Mouse (Mus musculus) MEL (cell line): ENCODE data around the gene Kcnmb1. TPM values are rescaled to one million over a fixed set of nuclear protein-coding genes. Genes with fewer than 3 reads are reported as not detected.

Source experiments
- DNase-seq: peaks from one replicate; pipeline ENCODE4 v3.0.0; 2011; ENCODE audit warnings: low read depth, low spot score
- H3K27ac ChIP-seq: 2 replicates; pipeline ENCODE4 v1.5.1; 2012; ENCODE audit warnings: low read depth, mild to moderate bottlenecking, control low read depth, low read length, moderate library complexity; ENCODE audit not compliant: control insufficient read depth
- H3K27me3 ChIP-seq, 2 experiments: fragments of 150-350 bp in 1 of 2; sonication (generic) in 1 of 2; 2 replicates each; pipeline ENCODE4 v1.6.1; 2012; ENCODE audit warnings: low read length in 2 of 2, mild to moderate bottlenecking in 2 of 2, improper control_type of control experiment in 1 of 2, moderate library complexity in 1 of 2; ENCODE audit not compliant: insufficient read depth in 2 of 2, control insufficient read depth in 1 of 2
- H3K36me3 ChIP-seq, 2 experiments: 2 replicates each; pipeline ENCODE4 v1.6.1; 2012 to 2014; ENCODE audit warnings: low read length in 2 of 2, improper control_type of control experiment in 1 of 2, inconsistent platforms in 1 of 2, mild to moderate bottlenecking in 1 of 2; ENCODE audit not compliant: insufficient read depth in 2 of 2, control insufficient read depth in 1 of 2
- H3K4me1 ChIP-seq, 2 experiments: fragments of 150-350 bp in 1 of 2; sonication (generic) in 1 of 2; 2 replicates each; pipeline ENCODE4 v1.6.1; 2012; ENCODE audit warnings: low read length in 2 of 2, improper control_type of control experiment in 1 of 2, mild to moderate bottlenecking in 1 of 2; ENCODE audit not compliant: insufficient read depth in 2 of 2, control insufficient read depth in 1 of 2
- H3K4me3 ChIP-seq, 2 experiments: fragments of 150-350 bp in 1 of 2; sonication (generic) in 1 of 2; 2 replicates each; pipeline ENCODE4 v1.5.1; 2012; ENCODE audit warnings: low read depth in 2 of 2, low read length in 2 of 2, mild to moderate bottlenecking in 2 of 2, moderate library complexity in 2 of 2, control low read depth in 1 of 2, improper control_type of control experiment in 1 of 2; ENCODE audit not compliant: control insufficient read depth in 1 of 2, insufficient read depth in 1 of 2
- H3K79me2 ChIP-seq: 2 replicates; pipeline ENCODE4 v1.6.1; 2012; ENCODE audit warnings: mild to moderate bottlenecking, low read length, moderate library complexity; ENCODE audit not compliant: control insufficient read depth, poor library complexity, insufficient read depth
- H3K9ac ChIP-seq: 2 replicates; pipeline ENCODE4 v1.6.1; 2012; ENCODE audit warnings: low read depth, mild to moderate bottlenecking, control low read depth, low read length, moderate library complexity; ENCODE audit not compliant: control insufficient read depth, poor library complexity, severe bottlenecking
- H3K9me3 ChIP-seq: fragments of 150-350 bp; sonication (generic); replicated peaks from 2 replicates; pipeline ENCODE4 v1.6.1; 2012; ENCODE audit warnings: mild to moderate bottlenecking, low read length, improper control_type of control experiment, moderate library complexity; ENCODE audit not compliant: insufficient read depth
- BHLHE40 ChIP-seq: IDR thresholded peaks from 2 replicates; pipeline ENCODE4 v1.6.1; 2012; ENCODE audit warnings: low read depth, mild to moderate bottlenecking, inconsistent platforms, low read length, improper control_type of control experiment, borderline replicate concordance
- CHD1 ChIP-seq: IDR thresholded peaks from 2 replicates; pipeline ENCODE4 v1.6.1; 2012; ENCODE audit warnings: low read depth, mild to moderate bottlenecking, inconsistent platforms, low read length, improper control_type of control experiment
- CHD2 ChIP-seq: IDR thresholded peaks from 2 replicates; pipeline ENCODE4 v1.6.1; 2011; ENCODE audit warnings: low read length, improper control_type of control experiment
- CTCF ChIP-seq, 3 experiments: IDR thresholded peaks in 2 of 3; conservative IDR thresholded peaks in 1 of 3; 2 replicates each; pipeline ENCODE4 v1.5.1; 2011 to 2012; ENCODE audit warnings: low read length in 3 of 3, low read depth in 2 of 3, mild to moderate bottlenecking in 2 of 3, improper control_type of control experiment in 1 of 3, inconsistent platforms in 1 of 3, mixed read lengths in 1 of 3, moderate library complexity in 1 of 3; ENCODE audit not compliant: control insufficient read depth in 1 of 3, insufficient read depth in 1 of 3, poor library complexity in 1 of 3, severe bottlenecking in 1 of 3
- ELF1 ChIP-seq: IDR thresholded peaks from 2 replicates; pipeline ENCODE4 v1.6.1; 2014; ENCODE audit warnings: low read depth, mild to moderate bottlenecking, inconsistent platforms, low read length, improper control_type of control experiment, moderate library complexity
- EP300 ChIP-seq, 2 experiments: IDR thresholded peaks; 2 replicates each; pipeline ENCODE4 v1.6.1; 2011; ENCODE audit warnings: improper control_type of control experiment in 2 of 2, low read length in 2 of 2, low read depth in 1 of 2, mild to moderate bottlenecking in 1 of 2
- ETS1 ChIP-seq: IDR thresholded peaks from 2 replicates; pipeline ENCODE4 v1.6.1; 2012; ENCODE audit warnings: low read depth, mild to moderate bottlenecking, inconsistent platforms, low read length, improper control_type of control experiment, moderate library complexity
- GATA1 ChIP-seq: IDR thresholded peaks from 2 replicates; pipeline ENCODE4 v1.6.1; 2011; ENCODE audit warnings: low read depth, low read length, improper control_type of control experiment
- HCFC1 ChIP-seq: IDR thresholded peaks from 2 replicates; pipeline ENCODE4 v1.6.1; 2012; ENCODE audit warnings: low read depth, mild to moderate bottlenecking, inconsistent platforms, low read length, improper control_type of control experiment, moderate library complexity
- JUND ChIP-seq: IDR thresholded peaks from 2 replicates; pipeline ENCODE4 v1.6.1; 2011; ENCODE audit warnings: low read depth, mild to moderate bottlenecking, improper control_type of control experiment, low read length
- KAT2A ChIP-seq: conservative IDR thresholded peaks from 2 replicates; pipeline ENCODE4 v1.6.1; 2012; ENCODE audit warnings: low read depth, low read length, improper control_type of control experiment, inconsistent platforms
- MAX ChIP-seq: IDR thresholded peaks from 2 replicates; pipeline ENCODE4 v1.6.1; 2011; ENCODE audit warnings: low read length, improper control_type of control experiment
- MAZ ChIP-seq: IDR thresholded peaks from 2 replicates; pipeline ENCODE4 v1.6.1; 2012; ENCODE audit warnings: low read depth, mild to moderate bottlenecking, inconsistent platforms, low read length, improper control_type of control experiment
- MXI1 ChIP-seq: IDR thresholded peaks from 2 replicates; pipeline ENCODE4 v1.6.1; 2011; ENCODE audit warnings: mild to moderate bottlenecking, low read depth, low read length, improper control_type of control experiment
- MYC ChIP-seq: IDR thresholded peaks from 2 replicates; pipeline ENCODE4 v1.6.1; 2011; ENCODE audit warnings: low read depth, mild to moderate bottlenecking, low read length, improper control_type of control experiment, moderate library complexity
- NELFE ChIP-seq: IDR thresholded peaks from 2 replicates; pipeline ENCODE4 v1.6.1; 2011; ENCODE audit warnings: low read depth, low read length, improper control_type of control experiment
- POLR2A ChIP-seq, 2 experiments: IDR thresholded peaks; 2 replicates each; pipeline ENCODE4 v1.6.1; 2011 to 2012; ENCODE audit warnings: low read length in 2 of 2, mild to moderate bottlenecking in 2 of 2, control low read depth in 1 of 2, improper control_type of control experiment in 1 of 2, low read depth in 1 of 2, moderate library complexity in 1 of 2; ENCODE audit not compliant: control insufficient read depth in 1 of 2, insufficient read depth in 1 of 2, poor library complexity in 1 of 2
- POLR2AphosphoS2 ChIP-seq: IDR thresholded peaks from 2 replicates; pipeline ENCODE4 v1.6.1; 2011; ENCODE audit warnings: low read length, improper control_type of control experiment
- RCOR1 ChIP-seq: IDR thresholded peaks from 2 replicates; pipeline ENCODE4 v1.6.1; 2012; ENCODE audit warnings: low read depth, mild to moderate bottlenecking, inconsistent platforms, low read length, improper control_type of control experiment
- SIN3A ChIP-seq: IDR thresholded peaks from 2 replicates; pipeline ENCODE4 v1.6.1; 2012; ENCODE audit warnings: low read length, improper control_type of control experiment, inconsistent platforms
- TAL1 ChIP-seq: IDR thresholded peaks from 2 replicates; pipeline ENCODE4 v1.6.1; 2012; ENCODE audit warnings: mild to moderate bottlenecking, inconsistent platforms, low read length, moderate library complexity, mixed read lengths
- TBP ChIP-seq: IDR thresholded peaks from 2 replicates; pipeline ENCODE4 v1.8.0; 2011; ENCODE audit warnings: low read depth, low read length, improper control_type of control experiment
- TCF12 ChIP-seq: IDR thresholded peaks from 2 replicates; pipeline ENCODE4 v1.6.1; 2014; ENCODE audit warnings: low read depth, mild to moderate bottlenecking, inconsistent platforms, low read length, improper control_type of control experiment, moderate library complexity
- UBTF ChIP-seq: IDR thresholded peaks from 2 replicates; pipeline ENCODE4 v1.6.1; 2012; ENCODE audit warnings: low read depth, mild to moderate bottlenecking, inconsistent platforms, low read length, improper control_type of control experiment, moderate library complexity, borderline replicate concordance; ENCODE audit not compliant: insufficient read depth
- USF1 ChIP-seq: IDR thresholded peaks from 2 replicates; pipeline ENCODE4 v1.6.1; 2014; ENCODE audit warnings: low read depth, mild to moderate bottlenecking, inconsistent platforms, low read length, improper control_type of control experiment, moderate library complexity
- USF2 ChIP-seq, 2 experiments: IDR thresholded peaks; 2 replicates each; pipeline ENCODE4 v1.6.1; 2011 to 2012; ENCODE audit warnings: improper control_type of control experiment in 2 of 2, low read length in 2 of 2, borderline replicate concordance in 1 of 2, inconsistent platforms in 1 of 2, low read depth in 1 of 2, mild to moderate bottlenecking in 1 of 2; ENCODE audit not compliant: insufficient read depth in 1 of 2
- ZC3H11A ChIP-seq: IDR thresholded peaks from 2 replicates; pipeline ENCODE4 v1.6.1; 2012; ENCODE audit warnings: low read depth, mild to moderate bottlenecking, inconsistent platforms, low read length, improper control_type of control experiment
- polyA plus RNA-seq, 2 experiments: library from polyadenylated mRNA; stranded (reverse) in 1 of 2; unstranded in 1 of 2; fragments of >175 nt in 1 of 2; fragments of >200 nt in 1 of 2; gene quantifications; 2 replicates each; pipeline versions ENCODE4 v1.2.1 to v1.2.4; 2012; ENCODE audit warnings: low replicate concordance in 2 of 2, low read depth in 1 of 2; ENCODE audit not compliant: insufficient read length in 2 of 2, insufficient read depth in 1 of 2, missing spikeins in 1 of 2
- total RNA-seq: library from RNA; depleted of rRNA; stranded (reverse); fragments of 300-350 nt; gene quantifications from 2 replicates; pipeline ENCODE4 v1.2.3, GENCODE M21; 2012

Kcnmb1 gene
- total and polyA plus RNA-seq, 3 experiments, result 0.15 to 0.85 TPM; not detected in 1

DNA sequence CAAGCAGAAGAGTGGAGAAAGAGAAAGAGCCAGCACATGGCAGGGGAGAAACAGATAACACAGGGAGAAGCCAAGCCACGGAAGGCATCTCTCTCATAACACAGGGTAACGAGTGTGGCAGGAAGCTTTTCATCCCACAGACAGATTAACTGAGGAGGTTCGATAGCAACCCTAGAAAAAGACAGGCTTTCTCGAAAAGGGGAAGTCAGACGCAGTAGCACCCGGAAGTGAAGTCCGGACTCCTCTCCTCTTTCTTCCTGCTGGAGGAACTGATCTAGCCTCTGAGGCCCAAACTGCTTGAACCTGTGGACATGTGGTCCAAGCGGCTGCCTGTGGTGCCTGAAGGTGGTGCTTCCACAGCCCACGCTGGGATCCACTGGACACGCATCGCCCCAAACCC lies 45.4 kb downstream of the Kcnmb1 start:
- Histone ChIP-seq H3K4me1 (peaks cover 38 to 43% of the 10 kb centered on the region in 2 experiments), H3K27me3 (no peaks in the 10 kb centered on the region), H3K4me3 (peak overlapping the region; percentile 47 to 55), H3K9ac (peak overlapping the region; percentile 80)
- TF ChIP-seq MXI1, result peak; percentile 53
- TF ChIP-seq HCFC1, result peak; percentile 82
- peak; percentile 85 for TF ChIP-seq POLR2AphosphoS2
- TF ChIP-seq USF1, result peak; percentile 53
- no peak for TF ChIP-seq CHD2
- peak; percentile 83; the same call in 1 of the 2 replicates for TF ChIP-seq MAZ
- TF ChIP-seq TBP, result peak; percentile 93
- peak; percentile 88 for TF ChIP-seq NELFE
- 0 out of 2 replicates have a peak, but pooled peaks have one; percentile 58 for TF ChIP-seq UBTF
- TF ChIP-seq USF2 (IDR thresholded peaks at IDR 0.05; ENCODE audit: borderline replicate concordance in 1 of 2, insufficient read depth in 1 of 2, low read depth in 1 of 2, low read length in 2 of 2), result no peak
- peak; percentile 87 for TF ChIP-seq GATA1
- TF ChIP-seq CHD1, result no peak
- peak; percentile 92 for TF ChIP-seq RCOR1
- peak; percentile 85 to 89 for TF ChIP-seq EP300 (IDR thresholded peaks at IDR 0.05; ENCODE audit: low read depth in 1 of 2, low read length in 2 of 2)
- no peak; the same call in 1 of the 2 replicates for TF ChIP-seq KAT2A
- TF ChIP-seq ETS1, result peak; percentile 89
- TF ChIP-seq MAX, result peak; percentile 68
- peak; percentile 96 for TF ChIP-seq ELF1
- TF ChIP-seq BHLHE40, result no peak
- peak; percentile 97 for TF ChIP-seq MYC
- TF ChIP-seq TAL1, result peak; percentile 63
- TF ChIP-seq POLR2A (IDR thresholded peaks at IDR 0.05; ENCODE audit: control insufficient read depth in 1 of 2, insufficient read depth in 1 of 2, low read depth in 1 of 2, low read length in 2 of 2, poor library complexity in 1 of 2), result peak; percentile 57 to 92; a peak in 3 of 4 replicates
- no peak for TF ChIP-seq ZC3H11A
- TF ChIP-seq JUND, result 0 out of 2 replicates have a peak, but pooled peaks have one; percentile 35
- no peak for TF ChIP-seq CTCF (IDR thresholded peaks at IDR 0.05 in 2 of 3, conservative IDR thresholded peaks at IDR 0.05 in 1 of 3; ENCODE audit: control insufficient read depth in 1 of 3, insufficient read depth in 1 of 3, low read depth in 2 of 3, low read length in 3 of 3, poor library complexity in 1 of 3, severe bottlenecking in 1 of 3)
- peak; percentile 78 for TF ChIP-seq TCF12
- peak; percentile 61 for TF ChIP-seq SIN3A
- TF ChIP-seq, all 39 proteins: peak for 20
- Histone ChIP-seq H3K27ac (peak overlapping the region; percentile 97), H3K36me3 (peaks cover 0 to 41% of the 10 kb centered on the region in 2 experiments; a peak in 2 of 4 replicates), H3K79me2 (no peaks in the 10 kb centered on the region; the same call in 1 of the 2 replicates), H3K9me3 (no peaks in the 10 kb centered on the region)
- peak; percentile 97 for DNase-seq
